Mouse (Mus musculus): ENCODE data around the gene Evl. TPM values are rescaled to one million over a fixed set of nuclear protein-coding genes. Genes with fewer than 3 reads are reported as not detected.
A peak's percentile ranks its signal among the peaks of the same experiment; 100 is the strongest.

The Evl gene
- total RNA-seq, 2 experiments from 2014 or later: 224 to 240 TPM

- no peak for DNase-seq (ENCODE audit: low spot score in 2 of 2)
Measured at GRCm38 (mm10) chr12:108583775-108584174, 29.3 kb downstream of the Evl start.

- no peak for DNase-seq (ENCODE audit: low spot score in 2 of 2)
Measured at GRCm38 (mm10) chr12:108590131-108590530, 35.6 kb downstream of the Evl start.

GRCm38 (mm10) chr12:108591586-108591985 lies 37.1 kb downstream of the Evl start:
- no peak for DNase-seq (ENCODE audit: low spot score in 2 of 2)

GRCm38 (mm10) chr12:108592866-108593265 lies 38.3 kb downstream of the Evl start:
- no peak for DNase-seq (ENCODE audit: low spot score in 2 of 2)

- DNase-seq (ENCODE audit: low spot score in 2 of 2): no peak
Measured at GRCm38 (mm10) chr12:108600864-108601263, 46.3 kb downstream of the Evl start.

GRCm38 (mm10) chr12:108601326-108601725 lies 46.8 kb downstream of the Evl start:
- peak in 1 of 2 experiments; percentile 49 for DNase-seq (ENCODE audit: low spot score in 2 of 2)

GRCm38 (mm10) chr12:108604546-108604945 lies 50.0 kb downstream of the Evl start:
- no peak for DNase-seq (ENCODE audit: low spot score in 2 of 2)

- DNase-seq (ENCODE audit: low spot score in 2 of 2): no peak
Measured at GRCm38 (mm10) chr12:108605521-108606281, 51.2 kb downstream of the Evl start.

GRCm38 (mm10) chr12:108606321-108606720 lies 51.8 kb downstream of the Evl start:
- peak in 1 of 2 experiments; percentile 25 for DNase-seq (ENCODE audit: low spot score in 2 of 2)

GRCm38 (mm10) chr12:108609446-108609845 lies 54.9 kb downstream of the Evl start:
- no peak for DNase-seq (ENCODE audit: low spot score in 2 of 2)

GRCm38 (mm10) chr12:108610255-108610654 lies 55.7 kb downstream of the Evl start:
- DNase-seq (ENCODE audit: low spot score in 2 of 2): no peak

- peak in 1 of 2 experiments; percentile 65 for DNase-seq (ENCODE audit: low spot score in 2 of 2)
Measured at GRCm38 (mm10) chr12:108613081-108613480, 58.6 kb downstream of the Evl start.

GRCm38 (mm10) chr12:108617511-108617910 lies 63.0 kb downstream of the Evl start:
- DNase-seq (ENCODE audit: low spot score in 2 of 2): no peak

- DNase-seq (ENCODE audit: low spot score in 2 of 2): no peak
Measured at GRCm38 (mm10) chr12:108619853-108620416, 65.4 kb downstream of the Evl start.

- DNase-seq (ENCODE audit: low spot score in 2 of 2): no peak
Measured at GRCm38 (mm10) chr12:108622406-108622805, 67.9 kb downstream of the Evl start.

GRCm38 (mm10) chr12:108629556-108629955 lies 75.0 kb downstream of the Evl start:
- DNase-seq (ENCODE audit: low spot score in 2 of 2): no peak

GRCm38 (mm10) chr12:108630741-108631688 lies 76.5 kb downstream of the Evl start:
- DNase-seq (ENCODE audit: low spot score in 2 of 2): no peak

- DNase-seq (ENCODE audit: low spot score in 2 of 2): no peak
Measured at GRCm38 (mm10) chr12:108632501-108632900, 78.0 kb downstream of the Evl start.

- DNase-seq (ENCODE audit: low spot score in 2 of 2): no peak
Measured at GRCm38 (mm10) chr12:108634031-108634430, 79.5 kb downstream of the Evl start.

- DNase-seq (ENCODE audit: low spot score in 2 of 2): no peak
Measured at GRCm38 (mm10) chr12:108635501-108635900, 81.0 kb downstream of the Evl start.

- no peak for DNase-seq (ENCODE audit: low spot score in 2 of 2)
Measured at GRCm38 (mm10) chr12:108637440-108637839, 82.9 kb downstream of the Evl start.

- DNase-seq (ENCODE audit: low spot score in 2 of 2): no peak
Measured at GRCm38 (mm10) chr12:108639126-108639525, 84.6 kb downstream of the Evl start.
